Mouse (Mus musculus): ENCODE results near the gene Dock6.
"Not testable (repeated sequence)": the region's sequence is repeated elsewhere in the genome, so short reads cannot be mapped to it uniquely, and the experiment has no call there.

Gene Dock6

GRCm38 (mm10) chr9:21808561-21808960 lies 43.9 kb downstream of the Dock6 start:
- no peak for DNase-seq (ENCODE audit: low spot score in 2 of 2)

- no peak for DNase-seq (ENCODE audit: low spot score in 2 of 2)
These were observed 45.5 kb downstream of the Dock6 start for GRCm38 (mm10) chr9:21806976-21807375.

- no peak for DNase-seq (ENCODE audit: low spot score in 2 of 2)
These were observed 46.1 kb downstream of the Dock6 start for GRCm38 (mm10) chr9:21806363-21806762.

GRCm38 (mm10) chr9:21803986-21804644 lies 48.3 kb downstream of the Dock6 start:
- DNase-seq (ENCODE audit: low spot score in 2 of 2): peak; percentile 82 to 87

GRCm38 (mm10) chr9:21801591-21801990 lies 50.8 kb downstream of the Dock6 start:
- DNase-seq (ENCODE audit: low spot score in 2 of 2): no peak

GRCm38 (mm10) chr9:21801121-21801520 lies 51.3 kb downstream of the Dock6 start:
- no peak for DNase-seq (ENCODE audit: low spot score in 2 of 2)

- DNase-seq (ENCODE audit: low spot score in 2 of 2): no peak
These were observed 53.5 kb downstream of the Dock6 start for GRCm38 (mm10) chr9:21799010-21799350.

GRCm38 (mm10) chr9:21798345-21799009 lies 54.0 kb downstream of the Dock6 start, which contains the start of gene Kank2:
TSS of gene Kank2 (minus strand) at chr9:21798744.
- peak; percentile 90 to 92 for DNase-seq (ENCODE audit: low spot score in 2 of 2)

GRCm38 (mm10) chr9:21797921-21798344 lies 54.5 kb downstream of the Dock6 start:
- DNase-seq (ENCODE audit: low spot score in 2 of 2): peak; percentile 78 to 81

- DNase-seq (ENCODE audit: low spot score in 2 of 2): no peak
These were observed 55.5 kb downstream of the Dock6 start for GRCm38 (mm10) chr9:21796919-21797318.

- peak in 1 of 2 experiments; percentile 44 for DNase-seq (ENCODE audit: low spot score in 2 of 2)
These were observed 56.2 kb downstream of the Dock6 start for GRCm38 (mm10) chr9:21796259-21796658.

GRCm38 (mm10) chr9:21795579-21795978 lies 56.9 kb downstream of the Dock6 start:
- no peak for DNase-seq (ENCODE audit: low spot score in 2 of 2)

GRCm38 (mm10) chr9:21794925-21795324 lies 57.5 kb downstream of the Dock6 start:
- DNase-seq (ENCODE audit: low spot score in 2 of 2): no peak

- DNase-seq (ENCODE audit: low spot score in 2 of 2): no peak
These were observed 58.0 kb downstream of the Dock6 start for GRCm38 (mm10) chr9:21794344-21794834.

GRCm38 (mm10) chr9:21793507-21793906 lies 58.9 kb downstream of the Dock6 start:
- not testable (repeated sequence) for DNase-seq (ENCODE audit: low spot score in 2 of 2)

- peak; percentile 53 for DNase-seq (ENCODE audit: low spot score in 2 of 2)
These were observed 59.8 kb downstream of the Dock6 start for GRCm38 (mm10) chr9:21792644-21793043.

- peak; percentile 77 to 79 for DNase-seq (ENCODE audit: low spot score in 2 of 2)
These were observed 60.6 kb downstream of the Dock6 start for GRCm38 (mm10) chr9:21791861-21792260.

- peak in 1 of 2 experiments; percentile 25 for DNase-seq (ENCODE audit: low spot score in 2 of 2)
These were observed 64.2 kb downstream of the Dock6 start for GRCm38 (mm10) chr9:21788234-21788633.

- no peak for DNase-seq (ENCODE audit: low spot score in 2 of 2)
These were observed 64.8 kb downstream of the Dock6 start for GRCm38 (mm10) chr9:21787654-21788053.

- DNase-seq (ENCODE audit: low spot score in 2 of 2): peak; percentile 57 to 58
These were observed 65.5 kb downstream of the Dock6 start for GRCm38 (mm10) chr9:21786906-21787305.

GRCm38 (mm10) chr9:21786309-21786708 lies 66.1 kb downstream of the Dock6 start:
- DNase-seq (ENCODE audit: low spot score in 2 of 2): not testable (repeated sequence)

GRCm38 (mm10) chr9:21784517-21785307 lies 67.7 kb downstream of the Dock6 start:
- DNase-seq (ENCODE audit: low spot score in 2 of 2): no peak
